Mouse (Mus musculus): ENCODE results near the gene A430078G23Rik. TPM values are rescaled to one million over a fixed set of nuclear protein-coding genes. Genes with fewer than 3 reads are reported as not detected.

Gene A430078G23Rik
- total and polyA plus RNA-seq, 2 experiments from 2014 or later: not detected

DNA sequence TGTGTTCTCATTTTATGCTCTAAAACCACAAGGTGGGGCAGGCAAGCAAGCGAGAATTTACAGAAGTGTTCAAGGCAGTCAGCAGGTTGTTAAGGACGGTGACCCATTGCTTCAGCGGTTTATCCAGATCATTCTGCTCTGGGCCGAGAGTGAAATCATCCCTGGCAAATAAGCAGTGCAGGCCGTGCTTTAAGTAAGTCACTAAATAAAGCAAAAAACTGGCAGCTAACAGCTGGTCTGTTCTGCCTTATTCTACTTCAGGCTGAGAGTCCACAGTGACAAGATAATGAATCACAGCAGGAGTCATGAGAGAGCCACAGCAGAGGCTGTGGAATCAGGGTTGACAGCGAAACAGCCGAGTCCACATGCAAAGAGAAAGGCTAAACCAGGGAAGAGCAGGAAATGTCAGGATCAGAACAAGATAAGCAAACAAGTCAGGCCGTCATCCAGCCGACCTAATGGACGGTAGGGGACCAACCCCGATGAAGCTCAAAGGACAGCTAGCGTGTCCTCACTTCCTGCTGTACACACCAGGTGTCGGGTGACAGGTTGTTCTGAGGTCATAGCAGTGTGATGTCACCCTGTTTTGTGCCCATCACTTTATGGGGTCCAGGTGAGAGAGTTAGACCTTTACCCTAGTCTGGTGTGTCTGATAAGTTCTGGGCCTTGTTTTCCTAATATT, 4.9 kb upstream of the A430078G23Rik start:
- Histone ChIP-seq H3K9me3 (ENCODE audit: low read length) (no peaks in the 10 kb centered on the region), H3K36me3 (ENCODE audit: insufficient read depth, low read length) (no peaks in the 10 kb centered on the region), H3K4me2 (ENCODE audit: low read depth, low read length) (no peak overlapping the region), H3K27me3 (ENCODE audit: insufficient read depth, low read length) (no peaks in the 10 kb centered on the region), H3K27ac (no peak overlapping the region), H3K4me1 (ENCODE audit: insufficient read depth, low read length) (no peaks in the 10 kb centered on the region), H3K9ac (replicated peaks; ENCODE audit: low read length) (no peak overlapping the region), H3K4me3 (ENCODE audit: low read length) (no peak overlapping the region)
- peak; percentile 66 for ATAC-seq
- DNase-seq (ENCODE audit: low spot score): peak; percentile 20
- 41% methylated on average over 13 of the region's 13 CpGs for WGBS
- TF ChIP-seq CTCF (IDR thresholded peaks at IDR 0.05; ENCODE audit: low read depth): no peak

GRCm38 (mm10) chr8:3350747-3351146, 2.5 kb upstream of the A430078G23Rik start:
- H3K4me2 ChIP-seq (ENCODE audit: low read depth, low read length): no peak overlapping the region
- H3K27me3 ChIP-seq (ENCODE audit: insufficient read depth, low read length): no peaks in the 10 kb centered on the region
- no peaks in the 10 kb centered on the region for H3K4me1 ChIP-seq (ENCODE audit: insufficient read depth, low read length)
- H3K27ac ChIP-seq: no peak overlapping the region
- ATAC-seq: no peak
- no peak for TF ChIP-seq CTCF (IDR thresholded peaks at IDR 0.05; ENCODE audit: low read depth)
- WGBS: 75% methylated on average over 6 of the region's 6 CpGs
- H3K36me3 ChIP-seq (ENCODE audit: insufficient read depth, low read length): no peaks in the 10 kb centered on the region
- no peak for DNase-seq (ENCODE audit: low spot score)
- H3K4me3 ChIP-seq (ENCODE audit: low read length): no peak overlapping the region
- H3K9me3 ChIP-seq (ENCODE audit: low read length): no peaks in the 10 kb centered on the region
- no peak overlapping the region for H3K9ac ChIP-seq (replicated peaks; ENCODE audit: low read length)

DNA sequence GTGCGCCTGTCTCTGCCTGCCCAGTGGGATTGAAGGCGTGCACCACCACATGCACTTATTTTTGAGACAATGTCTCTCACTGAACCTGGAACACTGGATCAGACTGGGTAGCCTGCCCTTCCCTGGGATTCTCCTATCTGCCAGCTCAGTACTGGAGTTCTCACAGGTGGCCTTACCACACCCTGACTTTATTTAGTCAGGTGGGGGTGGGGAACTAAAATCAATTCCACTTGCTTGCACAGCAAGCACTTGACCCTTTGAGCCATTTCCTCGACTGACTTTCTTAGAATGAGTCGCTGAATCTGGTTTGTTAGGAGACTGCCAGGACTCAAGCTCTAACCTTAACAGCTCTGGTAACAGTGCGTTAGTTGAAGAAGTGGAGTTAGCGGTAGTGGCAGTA, 500 bp upstream of the A430078G23Rik start:
- ATAC-seq (no peak), DNase-seq (ENCODE audit: low spot score) (no peak)
- H3K9me3 ChIP-seq (ENCODE audit: low read length): no peaks in the 10 kb centered on the region
- no peak overlapping the region for H3K27ac ChIP-seq
- WGBS: 83% methylated on average over 6 of the region's 6 CpGs
- H3K4me1 ChIP-seq (ENCODE audit: insufficient read depth, low read length): no peaks in the 10 kb centered on the region
- H3K27me3 ChIP-seq (ENCODE audit: insufficient read depth, low read length): no peaks in the 10 kb centered on the region
- TF ChIP-seq CTCF (IDR thresholded peaks at IDR 0.05; ENCODE audit: low read depth): no peak
- H3K36me3 ChIP-seq (ENCODE audit: insufficient read depth, low read length): no peaks in the 10 kb centered on the region
- no peak overlapping the region for H3K4me2 ChIP-seq (ENCODE audit: low read depth, low read length)
- no peak overlapping the region for H3K4me3 ChIP-seq (ENCODE audit: low read length)
- no peak overlapping the region for H3K9ac ChIP-seq (replicated peaks; ENCODE audit: low read length)

GRCm38 (mm10) chr8:3353811-3354442, 712 bp downstream of the A430078G23Rik start:
- DNase-seq (ENCODE audit: low spot score) (no peak), ATAC-seq (no peak)
- 70% methylated on average over 6 of the region's 6 CpGs for WGBS
- no peaks in the 10 kb centered on the region for H3K27me3 ChIP-seq (ENCODE audit: insufficient read depth, low read length)
- no peaks in the 10 kb centered on the region for H3K36me3 ChIP-seq (ENCODE audit: insufficient read depth, low read length)
- no peak for TF ChIP-seq CTCF (IDR thresholded peaks at IDR 0.05; ENCODE audit: low read depth)
- no peaks in the 10 kb centered on the region for H3K9me3 ChIP-seq (ENCODE audit: low read length)
- H3K4me2 ChIP-seq (ENCODE audit: low read depth, low read length): no peak overlapping the region
- no peak overlapping the region for H3K9ac ChIP-seq (replicated peaks; ENCODE audit: low read length)
- no peaks in the 10 kb centered on the region for H3K4me1 ChIP-seq (ENCODE audit: insufficient read depth, low read length)
- no peak overlapping the region for H3K4me3 ChIP-seq (ENCODE audit: low read length)
- no peak overlapping the region for H3K27ac ChIP-seq

- no peak for TF ChIP-seq CTCF (IDR thresholded peaks at IDR 0.05; ENCODE audit: low read depth)
- no peaks in the 10 kb centered on the region for H3K4me1 ChIP-seq (ENCODE audit: insufficient read depth, low read length)
- 74% methylated on average over 5 of the region's 5 CpGs for WGBS
- H3K36me3 ChIP-seq (ENCODE audit: insufficient read depth, low read length): no peaks in the 10 kb centered on the region
- no peak overlapping the region for H3K4me2 ChIP-seq (ENCODE audit: low read depth, low read length)
- H3K9me3 ChIP-seq (ENCODE audit: low read length): no peaks in the 10 kb centered on the region
- ATAC-seq: no peak
- no peak overlapping the region for H3K27ac ChIP-seq
- H3K9ac ChIP-seq (replicated peaks; ENCODE audit: low read length): no peak overlapping the region
- H3K27me3 ChIP-seq (ENCODE audit: insufficient read depth, low read length): no peaks in the 10 kb centered on the region
- H3K4me3 ChIP-seq (ENCODE audit: low read length): no peak overlapping the region
- DNase-seq (ENCODE audit: low spot score): no peak
Measured at GRCm38 (mm10) chr8:3354443-3354812, 1.2 kb downstream of the A430078G23Rik start.

DNA sequence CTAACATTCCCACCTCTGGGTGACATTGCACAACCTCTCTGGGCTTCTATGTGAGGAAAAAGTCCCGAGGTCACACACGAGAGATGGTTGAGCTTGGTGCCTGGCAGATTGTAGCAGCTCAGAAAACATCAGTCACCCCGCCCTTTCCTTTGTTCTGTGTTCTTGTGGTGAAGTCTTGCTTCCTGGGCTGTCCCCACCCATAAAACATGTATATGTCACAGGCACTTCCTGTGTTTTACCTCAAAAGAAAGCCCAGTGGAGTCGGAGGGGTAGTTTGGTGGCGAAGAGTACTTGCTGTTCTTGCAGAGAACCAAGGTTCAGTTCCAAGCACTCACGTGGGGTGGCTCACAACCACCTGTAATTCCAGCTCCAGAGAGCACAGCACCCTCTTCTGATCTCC, 2.4 kb downstream of the A430078G23Rik start:
- H3K9me3 ChIP-seq (ENCODE audit: low read length): no peaks in the 10 kb centered on the region

DNA sequence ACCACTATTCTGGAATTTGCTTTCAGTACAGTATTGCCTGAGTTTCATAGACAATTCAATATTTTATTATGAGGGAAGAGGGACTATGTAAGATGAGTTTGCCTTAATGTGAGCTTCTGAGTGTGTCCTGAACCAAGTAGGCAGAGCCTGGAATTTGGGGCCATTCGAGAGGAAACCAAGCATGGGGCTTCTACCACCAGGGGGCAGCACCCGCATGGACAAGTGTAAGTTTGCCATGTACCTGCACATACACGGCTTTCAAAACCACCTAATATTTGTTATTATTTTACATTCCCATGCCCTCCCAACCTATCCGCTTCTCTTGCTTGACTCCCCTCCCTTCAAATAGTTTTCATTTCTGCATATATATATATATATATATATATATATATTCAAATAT, 4.8 kb downstream of the A430078G23Rik start:
- Histone ChIP-seq H3K9ac (replicated peaks; ENCODE audit: low read length) (no peak overlapping the region), H3K36me3 (ENCODE audit: insufficient read depth, low read length) (no peaks in the 10 kb centered on the region), H3K4me1 (ENCODE audit: insufficient read depth, low read length) (no peaks in the 10 kb centered on the region), H3K27ac (no peak overlapping the region), H3K4me2 (ENCODE audit: low read depth, low read length) (no peak overlapping the region), H3K9me3 (ENCODE audit: low read length) (no peaks in the 10 kb centered on the region), H3K27me3 (ENCODE audit: insufficient read depth, low read length) (no peaks in the 10 kb centered on the region), H3K4me3 (ENCODE audit: low read length) (no peak overlapping the region)
- ATAC-seq (peak; percentile 48; the same call in 1 of the 2 replicates), DNase-seq (ENCODE audit: low spot score) (peak; percentile 77)
- WGBS: 6% methylated on average over 4 of the region's 4 CpGs
- peak; percentile 83 for TF ChIP-seq CTCF (IDR thresholded peaks at IDR 0.05; ENCODE audit: low read depth)

More for the DNA sequence above, 2.4 kb downstream of the A430078G23Rik start:
- DNase-seq (ENCODE audit: low spot score) (no peak), ATAC-seq (no peak)
- no peak for TF ChIP-seq CTCF (IDR thresholded peaks at IDR 0.05; ENCODE audit: low read depth)
- WGBS: 82% methylated on average over 6 of the region's 6 CpGs
- Histone ChIP-seq H3K27me3 (ENCODE audit: insufficient read depth, low read length) (no peaks in the 10 kb centered on the region), H3K9ac (replicated peaks; ENCODE audit: low read length) (no peak overlapping the region), H3K36me3 (ENCODE audit: insufficient read depth, low read length) (no peaks in the 10 kb centered on the region), H3K4me1 (ENCODE audit: insufficient read depth, low read length) (no peaks in the 10 kb centered on the region), H3K4me3 (ENCODE audit: low read length) (no peak overlapping the region), H3K27ac (no peak overlapping the region), H3K4me2 (ENCODE audit: low read depth, low read length) (no peak overlapping the region)

All from hindbrain, postnatal 0 days (tissue).